Mouse (Mus musculus) limb, embryonic 13.5 days (tissue): ENCODE results near the gene Acox3. TPM values are rescaled to one million over a fixed set of nuclear protein-coding genes. Genes with fewer than 3 reads are reported as not detected.

Experiments used
- ATAC-seq: fragments of 200-750 bp; cut with Nextera tagmentation; 2 replicates; pipeline ENCODE4 v1.8.0; 2017; ENCODE audit warnings: low read depth, moderate number of reproducible peaks, moderate TSS enrichment; ENCODE audit not compliant: low FRiP score
- H3K27ac ChIP-seq: fragments of 300-500 bp; sonication (generic); 2 replicates; pipeline ENCODE4 v1.5.1; 2015; ENCODE audit warnings: inconsistent platforms, mild to moderate bottlenecking, moderate library complexity
- H3K27me3 ChIP-seq: fragments of 300-500 bp; sonication (generic); 2 replicates; pipeline ENCODE4 v1.6.1; 2015; ENCODE audit warnings: mild to moderate bottlenecking, inconsistent platforms
- H3K36me3 ChIP-seq: fragments of 300-500 bp; sonication (generic); 2 replicates; pipeline ENCODE4 v1.6.1; 2015; ENCODE audit warnings: inconsistent platforms, mild to moderate bottlenecking, moderate library complexity
- H3K4me1 ChIP-seq: fragments of 300-500 bp; sonication (generic); 2 replicates; pipeline ENCODE4 v1.6.1; 2015; ENCODE audit warnings: inconsistent platforms
- H3K4me2 ChIP-seq: fragments of 300-500 bp; sonication (generic); replicated peaks from 2 replicates; pipeline ENCODE4 v1.6.1; 2015; ENCODE audit warnings: inconsistent platforms, mild to moderate bottlenecking, moderate library complexity
- H3K4me3 ChIP-seq: fragments of 300-500 bp; sonication (generic); 2 replicates; pipeline ENCODE4 v1.5.1; 2015; ENCODE audit warnings: moderate library complexity, mild to moderate bottlenecking, inconsistent platforms
- H3K9ac ChIP-seq: fragments of 300-500 bp; sonication (generic); 2 replicates; pipeline ENCODE4 v1.6.1; 2015; ENCODE audit warnings: mild to moderate bottlenecking, inconsistent platforms
- H3K9me3 ChIP-seq: fragments of 300-500 bp; sonication (generic); 2 replicates; pipeline ENCODE4 v1.6.1; 2016; ENCODE audit warnings: inconsistent platforms
- WGBS: fragments of 180-500 bp; shearing (Covaris S2); methylation state at CpG from one replicate; pipeline ENCODE4 v1.1.7; 2015; 5-methylcytosine and 5-hydroxymethylcytosine counted together
- polyA plus RNA-seq: library from polyadenylated mRNA; unstranded; fragments of >200 nt; fragmentation: Nextera tagmentation; extraction: Ambion mirVana; gene quantifications from 2 replicates; pipeline ENCODE4 v1.2.1, GENCODE M21; 2015

The Acox3 gene
- polyA plus RNA-seq, 1 experiment from 2014 or later = 12.2 TPM

DNA sequence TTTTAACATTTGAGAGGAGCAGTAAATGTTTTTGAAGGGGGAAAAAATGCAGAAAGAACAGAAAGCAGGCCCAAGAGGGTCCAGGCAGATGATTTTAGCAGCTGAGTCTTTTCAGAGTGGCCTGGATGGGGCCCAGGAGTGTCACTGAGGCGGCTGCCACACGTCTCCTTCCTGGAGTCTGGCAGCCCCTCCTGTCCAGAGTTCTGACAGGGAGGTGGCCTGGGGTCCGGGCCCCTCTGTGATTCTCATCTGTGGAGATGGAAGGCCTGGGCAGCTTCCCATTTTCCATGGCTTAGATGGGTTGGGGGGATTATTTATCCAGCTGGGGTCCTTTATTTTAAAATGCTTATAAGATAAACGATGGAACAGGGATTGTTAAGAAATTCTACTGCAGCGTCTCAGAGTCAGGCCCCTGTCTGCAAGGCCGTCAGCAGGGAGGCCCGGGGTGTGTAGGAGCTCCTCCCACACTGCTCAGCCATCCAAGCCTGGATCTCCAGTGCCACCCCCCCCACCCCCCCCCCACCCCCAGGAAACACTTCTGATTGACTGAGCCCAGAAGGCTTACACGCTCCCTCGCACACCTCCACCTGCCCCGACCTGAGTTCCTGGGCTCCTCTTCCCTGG is 59.2 kb downstream of the Acox3 start:
- H3K9ac ChIP-seq = 0 out of 2 replicates have a peak overlapping the region, but pooled peaks have one; percentile 50
- 54% methylated on average over 10 of the region's 10 CpGs for WGBS
- H3K9me3 ChIP-seq = no peaks in the 10 kb centered on the region
- peak overlapping the region; percentile 49 for H3K27ac ChIP-seq
- peak; percentile 84 for ATAC-seq
- H3K4me2 ChIP-seq = no peak overlapping the region
- H3K4me1 ChIP-seq = peaks cover 7% of the 10 kb centered on the region; the same call in 1 of the 2 replicates
- H3K36me3 ChIP-seq = no peaks in the 10 kb centered on the region
- H3K4me3 ChIP-seq = no peak overlapping the region
- no peaks in the 10 kb centered on the region for H3K27me3 ChIP-seq

DNA sequence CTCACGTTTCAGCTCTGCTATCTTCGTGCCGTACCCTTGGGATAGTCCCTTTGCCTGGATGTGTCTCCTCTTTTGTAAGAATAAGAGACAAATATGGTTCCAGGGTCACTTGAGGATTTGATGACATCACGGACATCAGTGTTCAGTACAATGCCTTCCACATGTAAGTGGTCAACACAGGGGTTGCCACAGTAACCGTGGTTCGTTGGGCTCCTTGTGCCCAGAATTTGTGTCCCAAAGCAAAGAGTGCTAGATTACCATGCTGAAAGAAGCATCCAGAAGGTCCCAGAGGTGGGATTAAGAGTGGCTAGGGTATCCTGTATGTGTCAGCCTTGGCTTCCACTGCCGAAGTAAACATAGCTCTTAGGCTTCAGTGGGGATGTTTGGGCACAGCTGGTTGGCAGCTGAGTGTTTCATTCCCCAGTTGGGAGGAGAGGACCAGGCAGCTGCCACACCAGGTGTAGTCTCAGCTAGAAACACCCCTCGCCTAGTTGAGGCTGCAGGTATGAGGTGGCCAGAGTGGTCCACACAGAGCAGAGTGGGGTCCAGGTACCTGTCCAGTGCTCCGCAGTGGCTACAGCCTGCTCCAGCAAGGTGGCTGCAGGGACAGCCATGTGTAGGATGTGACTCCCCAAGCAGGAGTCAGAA is 60.7 kb downstream of the Acox3 start:
- ATAC-seq = no peak
- Histone ChIP-seq H3K4me1 (peaks cover 9% of the 10 kb centered on the region; the same call in 1 of the 2 replicates), H3K36me3 (no peaks in the 10 kb centered on the region), H3K4me2 (no peak overlapping the region), H3K4me3 (no peak overlapping the region), H3K9ac (no peak overlapping the region), H3K27ac (no peak overlapping the region), H3K9me3 (no peaks in the 10 kb centered on the region), H3K27me3 (no peaks in the 10 kb centered on the region)
- WGBS = 84% methylated on average over 9 of the region's 9 CpGs

DNA sequence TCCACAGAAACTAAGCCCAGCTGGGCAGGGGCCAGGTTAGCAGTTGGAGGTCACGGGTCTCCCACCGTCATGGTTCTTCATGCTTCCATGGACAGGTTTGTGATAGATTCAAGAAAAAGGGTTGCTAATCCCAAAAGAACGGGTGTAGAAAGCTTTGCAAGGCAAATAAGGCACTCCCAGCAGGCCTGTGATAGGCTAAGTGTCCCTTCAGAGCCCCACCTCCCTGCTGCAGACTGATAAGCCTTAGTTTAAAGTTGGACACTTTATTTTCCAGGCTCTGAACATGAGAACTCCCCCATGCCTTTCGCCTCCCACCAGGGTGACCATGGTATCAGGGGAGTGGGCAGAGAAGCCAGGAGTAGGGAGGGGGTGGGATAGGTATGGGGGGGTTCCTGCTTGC is 61.2 kb downstream of the Acox3 start:
- no peak for ATAC-seq
- Histone ChIP-seq H3K4me2 (no peak overlapping the region), H3K27me3 (no peaks in the 10 kb centered on the region), H3K4me3 (no peak overlapping the region), H3K36me3 (no peaks in the 10 kb centered on the region), H3K4me1 (peaks cover 9% of the 10 kb centered on the region; the same call in 1 of the 2 replicates), H3K27ac (no peak overlapping the region), H3K9ac (no peak overlapping the region), H3K9me3 (no peaks in the 10 kb centered on the region)
- WGBS = 74% methylated on average over 4 of the region's 4 CpGs

DNA sequence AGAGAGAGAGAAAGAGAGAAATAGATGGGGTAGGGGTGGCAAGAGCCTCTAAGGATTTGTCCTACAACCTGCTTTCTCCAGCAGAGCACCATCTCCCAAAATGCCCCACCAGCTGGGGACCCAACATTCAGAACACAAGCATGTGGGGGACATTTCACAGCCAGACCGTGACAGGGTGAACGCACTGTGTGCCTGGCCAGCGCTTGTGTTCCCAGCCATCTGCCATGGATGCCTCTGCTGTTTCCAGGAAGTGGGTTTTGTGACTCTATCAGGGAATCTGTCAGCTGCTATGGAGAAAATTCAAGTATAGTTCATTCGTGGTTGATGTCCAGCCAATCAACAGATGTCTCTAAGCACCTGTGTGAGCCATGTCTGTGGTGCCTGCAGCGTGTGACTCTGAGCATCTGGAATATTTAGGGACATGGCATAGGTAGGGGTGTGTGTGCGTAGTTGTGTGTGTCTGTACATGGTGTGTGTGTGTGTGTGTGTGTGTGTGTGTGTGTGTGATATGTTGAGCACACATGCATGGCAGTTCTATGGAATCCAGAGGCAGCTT is 63.2 kb downstream of the Acox3 start:
- no peak for ATAC-seq
- no peak overlapping the region for H3K4me2 ChIP-seq
- 71% methylated on average over 6 of the region's 6 CpGs for WGBS
- no peak overlapping the region for H3K9ac ChIP-seq
- no peak overlapping the region for H3K27ac ChIP-seq
- H3K27me3 ChIP-seq = no peaks in the 10 kb centered on the region
- no peak overlapping the region for H3K4me3 ChIP-seq
- H3K4me1 ChIP-seq = peaks cover 9% of the 10 kb centered on the region; the same call in 1 of the 2 replicates
- no peaks in the 10 kb centered on the region for H3K36me3 ChIP-seq
- H3K9me3 ChIP-seq = no peaks in the 10 kb centered on the region

DNA sequence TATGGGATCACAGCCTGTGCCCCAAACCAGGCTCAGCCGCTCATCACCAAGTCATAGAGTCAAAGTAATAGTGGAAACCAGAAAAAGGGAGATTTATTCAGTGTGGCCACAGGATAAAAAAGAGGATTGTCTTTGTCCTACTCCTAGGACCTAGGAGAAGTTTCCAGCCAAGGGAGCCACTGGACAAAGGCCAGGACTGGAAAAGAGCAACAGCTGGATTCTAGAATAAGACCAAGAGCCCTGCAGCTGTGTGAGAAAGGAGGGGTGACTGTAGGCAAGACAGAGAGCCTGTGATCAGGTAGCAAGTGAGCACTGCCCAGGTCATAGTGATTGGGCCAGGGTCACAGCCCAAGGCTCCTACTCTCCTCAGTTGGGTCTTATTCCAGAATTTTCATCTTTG is 64.1 kb downstream of the Acox3 start:
- no peaks in the 10 kb centered on the region for H3K9me3 ChIP-seq
- 83% methylated on average over 1 of the region's 1 CpGs for WGBS
- no peaks in the 10 kb centered on the region for H3K27me3 ChIP-seq
- H3K9ac ChIP-seq = no peak overlapping the region
- H3K4me2 ChIP-seq = no peak overlapping the region
- no peak overlapping the region for H3K4me3 ChIP-seq
- H3K36me3 ChIP-seq = no peaks in the 10 kb centered on the region
- H3K4me1 ChIP-seq = peaks cover 9% of the 10 kb centered on the region; the same call in 1 of the 2 replicates
- H3K27ac ChIP-seq = no peak overlapping the region
- no peak for ATAC-seq

DNA sequence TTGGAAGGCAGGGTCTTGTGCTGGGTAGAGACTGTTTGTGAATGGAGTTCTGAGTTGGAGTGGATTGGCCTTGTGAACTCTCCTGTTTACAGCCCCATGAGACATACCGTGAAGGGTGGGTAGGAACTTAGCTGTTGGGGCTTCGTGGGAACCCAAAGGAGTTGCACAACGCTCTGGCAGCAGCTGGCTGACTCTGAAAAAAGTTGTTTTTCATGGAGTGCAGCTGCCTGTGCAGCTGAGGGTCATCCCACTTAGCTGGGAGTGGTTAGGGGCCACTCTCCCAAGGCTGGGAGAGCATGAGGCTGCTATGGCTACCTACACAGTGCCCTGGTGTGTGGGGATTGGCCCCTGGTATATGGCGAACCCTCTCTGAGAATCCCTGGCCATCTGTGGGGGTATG is 64.7 kb downstream of the Acox3 start:
- WGBS = 71% methylated on average over 4 of the region's 4 CpGs
- H3K4me2 ChIP-seq = no peak overlapping the region
- no peak overlapping the region for H3K4me3 ChIP-seq
- no peaks in the 10 kb centered on the region for H3K9me3 ChIP-seq
- H3K36me3 ChIP-seq = no peaks in the 10 kb centered on the region
- ATAC-seq = no peak
- H3K9ac ChIP-seq = no peak overlapping the region
- H3K27ac ChIP-seq = no peak overlapping the region
- H3K27me3 ChIP-seq = no peaks in the 10 kb centered on the region
- H3K4me1 ChIP-seq = peaks cover 9% of the 10 kb centered on the region; the same call in 1 of the 2 replicates

DNA sequence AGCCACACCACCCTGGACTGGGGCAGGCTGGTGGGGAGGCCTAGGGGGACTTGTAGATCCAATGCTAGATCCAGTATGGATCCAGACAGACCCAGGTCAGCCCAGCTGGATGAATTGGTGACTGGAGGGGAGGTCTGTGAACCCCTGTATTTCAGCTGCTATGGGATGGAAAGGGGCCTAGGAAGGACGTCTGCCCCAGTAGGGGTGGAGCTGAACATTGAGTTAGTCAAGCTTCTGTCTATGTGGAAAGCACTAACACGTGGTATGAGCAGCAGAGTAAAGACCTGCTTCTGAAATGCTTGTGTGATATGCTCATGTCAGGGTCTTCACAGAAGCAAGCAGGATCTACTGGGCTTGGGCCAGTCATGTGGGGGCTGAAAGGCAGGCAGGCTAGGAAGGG is 65.4 kb downstream of the Acox3 start:
- Histone ChIP-seq H3K36me3 (no peaks in the 10 kb centered on the region), H3K27ac (no peak overlapping the region), H3K4me2 (no peak overlapping the region), H3K9me3 (no peaks in the 10 kb centered on the region), H3K27me3 (no peaks in the 10 kb centered on the region), H3K9ac (no peak overlapping the region), H3K4me3 (no peak overlapping the region), H3K4me1 (peaks cover 3% of the 10 kb centered on the region; the same call in 1 of the 2 replicates)
- no peak for ATAC-seq
- 52% methylated on average over 2 of the region's 2 CpGs for WGBS

DNA sequence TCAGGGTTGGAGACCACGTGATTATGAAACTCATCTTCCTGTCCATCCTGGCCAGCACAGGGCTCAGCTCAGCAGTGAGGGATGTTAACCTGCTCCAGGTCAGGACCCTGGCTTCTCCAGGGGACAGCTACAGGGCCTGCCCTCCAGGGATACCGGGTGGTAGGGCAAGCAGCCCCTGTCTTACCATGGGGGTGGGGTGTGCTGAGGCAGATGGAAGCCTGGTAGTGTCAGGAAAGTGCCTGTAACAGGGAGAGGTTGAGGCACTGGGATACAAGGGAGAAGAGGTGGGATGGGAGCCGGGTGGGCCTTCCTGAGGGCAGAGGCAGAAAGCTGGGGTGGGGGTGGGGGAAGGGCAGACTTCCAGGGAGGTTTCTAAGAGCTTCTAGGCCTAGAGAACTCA is 69.5 kb downstream of the Acox3 start:
- Histone ChIP-seq H3K27me3 (no peaks in the 10 kb centered on the region), H3K4me2 (no peak overlapping the region), H3K27ac (no peak overlapping the region), H3K9me3 (no peaks in the 10 kb centered on the region), H3K36me3 (no peaks in the 10 kb centered on the region), H3K4me1 (peaks cover 3% of the 10 kb centered on the region; the same call in 1 of the 2 replicates), H3K4me3 (no peak overlapping the region), H3K9ac (no peak overlapping the region)
- no peak for ATAC-seq
- 81% methylated on average over 3 of the region's 3 CpGs for WGBS

DNA sequence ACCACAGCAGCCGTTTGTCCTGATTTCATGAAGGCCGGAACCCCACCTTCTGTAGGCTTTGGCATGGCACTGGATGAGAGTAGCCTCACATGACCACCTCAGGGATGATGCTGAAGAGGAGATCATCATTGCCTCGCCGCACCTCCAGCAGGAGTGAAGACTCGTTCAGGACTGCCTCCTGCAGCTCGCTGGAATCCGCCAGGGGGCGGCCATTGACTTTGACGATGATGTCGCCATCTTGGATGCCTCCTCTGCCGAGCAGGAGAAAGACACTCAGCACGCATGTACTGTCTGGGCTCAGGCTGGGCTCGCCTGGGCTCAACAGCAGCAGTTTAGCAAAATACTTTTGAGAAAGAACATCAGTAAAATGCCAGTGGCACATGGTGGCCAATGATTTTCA is 70.0 kb downstream of the Acox3 start:
- no peak overlapping the region for H3K4me3 ChIP-seq
- H3K4me2 ChIP-seq = no peak overlapping the region
- H3K9ac ChIP-seq = no peak overlapping the region
- H3K4me1 ChIP-seq = no peaks in the 10 kb centered on the region
- no peaks in the 10 kb centered on the region for H3K9me3 ChIP-seq
- no peaks in the 10 kb centered on the region for H3K27me3 ChIP-seq
- H3K36me3 ChIP-seq = no peaks in the 10 kb centered on the region
- WGBS = 86% methylated on average over 13 of the region's 13 CpGs
- no peak for ATAC-seq
- H3K27ac ChIP-seq = no peak overlapping the region

DNA sequence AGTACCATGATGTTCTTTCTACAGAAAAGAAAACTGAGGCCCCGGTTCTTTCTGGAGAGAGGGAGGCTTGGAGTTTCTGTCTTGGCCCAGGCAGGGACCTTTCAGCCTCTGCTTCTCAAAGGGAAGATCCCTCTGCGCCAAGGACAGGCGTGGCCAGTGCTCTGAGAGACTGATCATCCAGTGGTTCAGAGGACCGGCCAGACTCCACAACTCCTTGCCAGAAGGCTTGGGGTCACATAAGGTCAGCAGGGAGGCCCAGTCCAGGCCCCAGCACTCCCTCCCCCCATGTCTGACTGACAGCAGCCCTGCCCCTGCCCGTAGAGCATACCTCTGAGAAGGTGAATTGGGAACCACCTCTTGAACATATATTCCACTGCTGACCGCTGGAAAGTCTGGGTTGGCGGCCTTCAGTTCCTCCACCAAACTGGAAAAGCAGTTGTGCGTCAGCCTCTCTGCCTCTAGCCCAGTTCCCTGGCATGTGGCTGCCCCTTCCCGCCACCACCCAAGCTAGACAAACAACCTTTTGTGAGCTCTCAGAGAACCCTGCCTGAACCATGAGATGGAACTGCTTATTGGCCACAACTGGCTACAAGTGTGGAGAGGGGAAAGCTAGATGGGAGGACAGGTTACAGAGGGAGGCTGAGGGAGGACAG is 71.0 kb downstream of the Acox3 start:
- H3K4me2 ChIP-seq = no peak overlapping the region
- no peaks in the 10 kb centered on the region for H3K9me3 ChIP-seq
- no peaks in the 10 kb centered on the region for H3K36me3 ChIP-seq
- 71% methylated on average over 9 of the region's 9 CpGs for WGBS
- H3K4me3 ChIP-seq = no peak overlapping the region
- H3K9ac ChIP-seq = no peak overlapping the region
- no peak for ATAC-seq
- H3K27ac ChIP-seq = no peak overlapping the region
- no peaks in the 10 kb centered on the region for H3K27me3 ChIP-seq
- H3K4me1 ChIP-seq = no peaks in the 10 kb centered on the region

DNA sequence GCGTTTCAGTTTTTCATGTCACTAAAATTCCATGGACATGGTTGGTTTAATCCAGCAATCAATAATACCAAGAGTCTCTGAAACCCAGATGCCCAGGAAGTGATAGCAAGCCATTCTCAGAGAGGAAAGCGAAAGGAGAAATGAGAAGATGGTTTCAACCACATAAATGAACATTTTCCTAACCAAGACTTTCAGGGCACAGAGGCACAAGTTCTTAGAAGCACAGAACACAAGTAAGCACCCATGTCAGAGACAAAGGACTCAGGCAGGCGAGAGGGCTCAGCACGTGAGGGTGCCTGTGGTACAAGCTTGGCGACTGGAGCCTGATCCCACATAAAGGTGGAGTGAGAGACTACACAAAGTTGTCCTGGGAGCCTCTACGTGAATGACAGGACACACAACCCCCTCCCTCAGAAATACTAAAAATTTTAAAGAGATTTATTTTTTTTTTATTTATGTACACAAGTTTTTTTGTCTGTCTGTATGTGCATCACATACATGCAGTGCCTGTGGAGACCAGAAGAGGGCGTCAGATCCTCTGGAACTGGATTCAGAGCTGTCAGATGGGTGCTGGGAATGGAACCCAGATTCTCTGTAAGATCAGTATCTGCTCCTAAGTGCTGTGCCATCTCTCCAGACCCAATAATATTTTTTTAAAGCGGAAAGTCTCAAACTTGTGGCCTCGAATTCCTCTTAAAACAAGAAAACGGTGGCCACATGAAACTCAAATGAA is 73.1 kb downstream of the Acox3 start:
- Histone ChIP-seq H3K9ac (no peak overlapping the region), H3K27me3 (no peaks in the 10 kb centered on the region), H3K9me3 (no peaks in the 10 kb centered on the region), H3K4me1 (peaks cover 8% of the 10 kb centered on the region; the same call in 1 of the 2 replicates), H3K4me2 (no peak overlapping the region), H3K4me3 (no peak overlapping the region), H3K36me3 (no peaks in the 10 kb centered on the region), H3K27ac (no peak overlapping the region)
- 87% methylated on average over 10 of the region's 10 CpGs for WGBS
- ATAC-seq = no peak

DNA sequence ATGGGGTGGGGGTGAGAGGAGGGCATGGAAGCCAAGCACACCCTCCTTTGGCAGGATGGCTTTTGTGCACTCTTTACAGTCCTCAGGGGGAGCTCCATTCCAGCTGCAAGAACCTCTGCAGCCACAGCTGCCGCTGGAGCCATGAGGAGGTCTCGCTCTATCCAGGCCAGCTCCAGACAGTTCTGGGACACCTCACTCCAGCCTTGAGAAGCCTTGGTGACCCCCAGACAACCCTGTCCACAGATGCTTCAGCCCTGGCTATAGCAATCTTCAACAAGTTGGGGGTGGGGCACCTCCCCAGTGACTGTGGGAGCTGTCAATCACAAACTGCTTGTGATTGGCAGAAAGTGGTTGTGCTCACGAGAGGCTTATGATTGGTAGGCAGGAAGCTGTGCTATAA is 76.7 kb downstream of the Acox3 start:
- H3K9me3 ChIP-seq = no peaks in the 10 kb centered on the region
- WGBS = 40% methylated on average over 3 of the region's 3 CpGs
- no peak overlapping the region for H3K4me3 ChIP-seq
- no peaks in the 10 kb centered on the region; the same call in 1 of the 2 replicates for H3K36me3 ChIP-seq
- no peaks in the 10 kb centered on the region for H3K27me3 ChIP-seq
- no peak overlapping the region for H3K9ac ChIP-seq
- no peak overlapping the region for H3K27ac ChIP-seq
- peak; percentile 54 for ATAC-seq
- peaks cover 8% of the 10 kb centered on the region; the same call in 1 of the 2 replicates for H3K4me1 ChIP-seq
- H3K4me2 ChIP-seq = no peak overlapping the region
